Mouse (Mus musculus) layer of hippocampus, adult 18-20 months (tissue): ENCODE results near the gene Sfmbt1. TPM values are rescaled to one million over a fixed set of nuclear protein-coding genes. Genes with fewer than 3 reads are reported as not detected.

Experiments used
- DNase-seq, 2 experiments: peaks; one replicate each; pipeline ENCODE4 v3.0.0; 2022; ENCODE audit warnings: low spot score in 2 of 2
- long read RNA-seq: library from polyadenylated mRNA; stranded (forward); transcript quantifications from one replicate; pipeline ENCODE4 v2.0.0, GENCODE M21; 2021
- total RNA-seq, 2 experiments: library from RNA; stranded (reverse); gene quantifications; 2 replicates each; pipeline ENCODE4 v1.2.3; 2021

The Sfmbt1 gene
- total RNA-seq, result 10 to 100 TPM; 36.4 to 36.5 TPM
- long read RNA-seq, full-length matches to known transcripts, result 16 of 30 reads
- long read RNA-seq, partial matches to known transcripts, result 5 of 30 reads
- long read RNA-seq, other reads (novel, unspliced or antisense), result 9 of 30 reads

- peak in 1 of 2 experiments; percentile 82 for DNase-seq
Measured at GRCm38 (mm10) chr14:30714799-30715617, at the start of gene Sfmbt1. Gene Sfmbt1, plus strand, starts transcription at chr14:30714849.

- no peak for DNase-seq
Measured at GRCm38 (mm10) chr14:30666061-30666460, 48.6 kb upstream of the Sfmbt1 start.

- DNase-seq, result peak in 1 of 2 experiments; percentile 48
Measured at GRCm38 (mm10) chr14:30666604-30667003, 48.0 kb upstream of the Sfmbt1 start.

DNA sequence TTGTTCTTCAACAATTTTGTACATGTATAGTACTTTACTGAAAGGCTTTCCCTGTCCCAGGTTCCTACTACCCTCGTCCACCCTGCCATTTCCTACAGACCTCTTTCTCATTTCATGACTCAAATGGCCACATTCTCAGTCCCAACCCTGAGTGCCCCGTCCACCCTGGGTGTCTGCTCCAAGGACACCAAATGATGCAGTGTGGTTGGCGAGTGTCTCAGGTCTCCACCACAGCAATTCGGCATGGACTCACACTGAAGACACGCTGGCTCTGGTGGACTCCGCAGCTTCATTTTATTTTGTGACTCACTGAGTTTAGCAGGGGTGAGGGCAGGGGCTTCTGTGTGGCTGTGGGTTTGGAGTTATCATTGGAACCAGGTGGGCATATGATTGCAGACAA lies 44.5 kb upstream of the Sfmbt1 start:
- DNase-seq, result no peak

- peak in 1 of 2 experiments; percentile 51 for DNase-seq
Measured at GRCm38 (mm10) chr14:30671095-30671985, 43.3 kb upstream of the Sfmbt1 start.

- DNase-seq, result peak; percentile 82 to 95
Measured at GRCm38 (mm10) chr14:30671986-30672312, 42.7 kb upstream of the Sfmbt1 start.

GRCm38 (mm10) chr14:30674947-30675346 lies 39.7 kb upstream of the Sfmbt1 start:
- no peak for DNase-seq

- no peak for DNase-seq
Measured at GRCm38 (mm10) chr14:30682131-30682530, 32.5 kb upstream of the Sfmbt1 start.

DNA sequence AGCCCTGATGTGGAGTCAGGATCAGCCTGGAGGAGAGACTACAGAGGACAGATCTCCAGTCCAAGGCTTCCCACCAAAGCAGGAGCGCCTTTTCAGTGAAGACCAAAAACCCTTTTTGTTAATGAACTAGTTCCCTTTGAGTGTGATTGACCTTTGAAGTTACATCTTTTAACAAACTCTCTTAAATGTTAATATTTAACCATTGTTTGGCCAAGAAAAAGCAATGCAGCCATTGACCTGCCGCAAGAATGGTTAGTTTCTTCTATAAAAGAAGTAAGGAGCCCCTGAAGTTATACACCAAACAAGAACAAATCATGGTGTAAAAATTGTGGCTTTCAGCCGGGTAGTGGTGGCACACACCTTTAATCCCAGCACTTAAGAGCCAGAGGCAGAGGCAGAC lies 24.0 kb upstream of the Sfmbt1 start:
- DNase-seq, result no peak

DNA sequence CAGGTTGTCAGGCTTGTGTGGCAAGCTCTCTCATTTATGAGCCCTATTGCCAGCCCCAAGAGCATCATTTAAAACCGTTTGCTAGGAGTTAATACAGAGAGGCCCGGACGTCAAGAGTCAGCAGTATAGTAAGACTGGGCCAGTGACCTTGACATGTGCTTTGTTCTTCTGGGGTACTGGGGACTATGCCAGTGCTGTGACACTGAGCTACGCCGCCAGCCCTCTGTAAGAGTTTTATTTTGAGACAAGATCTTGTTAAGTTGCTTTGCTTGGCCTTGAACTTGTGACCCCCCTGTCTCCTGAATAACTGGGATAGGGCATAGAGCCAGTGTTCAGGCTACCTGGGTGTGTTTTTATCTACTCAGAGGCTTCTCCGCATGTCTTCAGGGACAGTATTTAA lies 22.2 kb upstream of the Sfmbt1 start:
- no peak for DNase-seq

DNA sequence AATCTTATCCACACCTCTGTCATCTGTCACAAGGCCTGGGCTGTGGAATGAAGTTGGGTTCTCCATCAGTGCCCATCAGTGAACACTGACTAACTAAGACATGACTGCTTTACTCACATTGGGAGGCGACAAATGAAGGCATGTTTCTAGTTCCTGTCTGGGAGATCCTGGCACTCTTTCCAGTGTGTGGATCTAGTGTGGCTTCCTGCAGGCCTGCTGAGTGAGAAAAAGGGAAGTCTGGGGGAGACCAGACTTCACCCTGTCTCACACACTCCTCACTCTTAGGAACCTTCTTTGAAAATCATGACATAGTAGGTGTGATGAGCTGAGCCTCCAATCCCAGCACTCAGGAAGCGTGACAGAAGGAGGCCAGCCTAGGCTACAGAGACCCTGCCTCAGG lies 19.9 kb upstream of the Sfmbt1 start:
- DNase-seq, result peak in 1 of 2 experiments; percentile 22

GRCm38 (mm10) chr14:30695609-30696008 lies 19.0 kb upstream of the Sfmbt1 start:
- DNase-seq, result peak; percentile 49 to 71

- DNase-seq, result no peak
Measured at GRCm38 (mm10) chr14:30697407-30698052, 17.1 kb upstream of the Sfmbt1 start.

GRCm38 (mm10) chr14:30699656-30700055 lies 15.0 kb upstream of the Sfmbt1 start:
- peak in 1 of 2 experiments; percentile 35 for DNase-seq

- no peak for DNase-seq
Measured at GRCm38 (mm10) chr14:30702512-30702911, 12.1 kb upstream of the Sfmbt1 start.

- DNase-seq, result no peak
Measured at GRCm38 (mm10) chr14:30703079-30703478, 11.6 kb upstream of the Sfmbt1 start.

GRCm38 (mm10) chr14:30704098-30704855 lies 10.4 kb upstream of the Sfmbt1 start:
- DNase-seq, result no peak

DNA sequence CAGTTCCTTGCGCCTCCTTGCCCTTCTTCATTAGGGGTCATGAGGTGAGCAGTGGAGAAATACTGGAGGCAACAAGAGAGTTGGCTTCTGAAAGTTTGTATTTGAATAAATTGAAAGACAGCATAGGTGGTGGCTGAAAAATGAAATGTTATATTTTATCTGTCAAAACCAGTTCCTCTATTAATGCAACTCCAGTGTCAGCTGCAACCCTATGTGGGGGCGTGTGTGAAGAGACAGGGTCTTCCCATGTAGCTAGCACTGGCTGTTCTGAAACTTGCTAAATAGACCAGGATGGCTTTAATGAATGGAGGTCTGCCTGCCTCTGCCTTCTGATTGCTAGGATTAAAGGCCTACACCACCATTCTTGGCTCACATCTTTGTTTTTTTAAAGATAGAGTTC lies 2.8 kb upstream of the Sfmbt1 start:
- DNase-seq, result no peak

- DNase-seq, result no peak
Measured at GRCm38 (mm10) chr14:30713769-30714168, 880 bp upstream of the Sfmbt1 start.

GRCm38 (mm10) chr14:30715618-30716050 lies 985 bp downstream of the Sfmbt1 start:
- DNase-seq, result peak in 1 of 2 experiments; percentile 74
